Mouse (Mus musculus) limb, embryonic 12.5 days (tissue): Measurements from ENCODE around the gene Ifnl3. TPM values are rescaled to one million over a fixed set of nuclear protein-coding genes. Genes with fewer than 3 reads are reported as not detected.
A peak's percentile ranks its signal among the peaks of the same experiment; 100 is the strongest.
"Not testable (repeated sequence)": the region's sequence is repeated elsewhere in the genome, so short reads cannot be mapped to it uniquely, and the experiment has no call there.

Source experiments
- ATAC-seq: fragments of 200-750 bp; cut with Nextera tagmentation; 2 replicates; pipeline ENCODE4 v1.8.0; 2017; ENCODE audit warnings: low read depth, moderate TSS enrichment; ENCODE audit not compliant: insufficient number of reproducible peaks, insufficient read depth, low FRiP score, low TSS enrichment
- H3K27ac ChIP-seq: fragments of 300-500 bp; sonication (generic); 2 replicates; pipeline ENCODE4 v1.5.1; 2016; ENCODE audit warnings: mild to moderate bottlenecking, moderate library complexity
- H3K27me3 ChIP-seq: fragments of 300-500 bp; sonication (generic); 2 replicates; pipeline ENCODE4 v1.6.1; 2016; ENCODE audit warnings: mild to moderate bottlenecking, moderate library complexity
- H3K36me3 ChIP-seq: fragments of 300-500 bp; sonication (generic); 2 replicates; pipeline ENCODE4 v1.6.1; 2016; ENCODE audit warnings: mild to moderate bottlenecking, moderate library complexity
- H3K4me1 ChIP-seq: fragments of 300-500 bp; sonication (generic); replicated peaks from 2 replicates; pipeline ENCODE4 v1.6.1; 2016
- H3K4me2 ChIP-seq: fragments of 300-500 bp; sonication (generic); 2 replicates; pipeline ENCODE4 v1.6.1; 2016; ENCODE audit warnings: mild to moderate bottlenecking, moderate library complexity
- H3K4me3 ChIP-seq: fragments of 300-500 bp; sonication (generic); replicated peaks from 2 replicates; pipeline ENCODE4 v1.5.1; 2016; ENCODE audit warnings: mild to moderate bottlenecking
- H3K9ac ChIP-seq: fragments of 300-500 bp; sonication (generic); replicated peaks from 2 replicates; pipeline ENCODE4 v1.6.1; 2016; ENCODE audit warnings: mild to moderate bottlenecking, moderate library complexity
- H3K9me3 ChIP-seq: fragments of 300-500 bp; sonication (generic); 2 replicates; pipeline ENCODE4 v1.6.1; 2016; ENCODE audit warnings: mild to moderate bottlenecking, moderate library complexity
- WGBS: fragments of 180-500 bp; shearing (Covaris S2); methylation state at CpG from one replicate; pipeline ENCODE4 v1.1.7; 2016; 5-methylcytosine and 5-hydroxymethylcytosine counted together
- polyA plus RNA-seq: library from polyadenylated mRNA; unstranded; fragments of >200 nt; fragmentation: Nextera tagmentation; extraction: Ambion mirVana; gene quantifications from 2 replicates; pipeline ENCODE4 v1.2.1, GENCODE M21; 2016

Ifnl3 gene
- polyA plus RNA-seq = not detected in 2 replicates

DNA sequence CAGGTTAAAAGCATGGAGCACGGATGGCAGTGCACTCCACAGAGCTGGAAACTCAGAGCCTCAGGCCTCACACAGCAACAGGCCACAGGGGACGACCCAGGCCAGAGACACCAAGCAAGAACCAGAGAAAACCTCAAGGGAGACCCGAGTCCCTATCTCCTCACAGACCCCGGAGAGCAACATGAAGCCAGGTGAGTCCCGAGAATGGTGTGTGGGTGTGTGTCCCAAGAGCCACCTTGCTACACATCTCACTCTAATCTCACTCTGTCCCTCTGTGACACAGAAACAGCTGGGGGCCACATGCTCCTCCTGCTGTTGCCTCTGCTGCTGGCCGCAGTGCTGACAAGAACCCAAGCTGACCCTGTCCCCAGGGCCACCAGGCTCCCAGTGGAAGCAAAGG lies at the start of gene Ifnl3:
Ifnl3 (plus strand) TSS at position 301 of the 400 bp plus-strand sequence.
- H3K4me1 ChIP-seq, H3K4me2 ChIP-seq, ATAC-seq: not testable (repeated sequence)

DNA sequence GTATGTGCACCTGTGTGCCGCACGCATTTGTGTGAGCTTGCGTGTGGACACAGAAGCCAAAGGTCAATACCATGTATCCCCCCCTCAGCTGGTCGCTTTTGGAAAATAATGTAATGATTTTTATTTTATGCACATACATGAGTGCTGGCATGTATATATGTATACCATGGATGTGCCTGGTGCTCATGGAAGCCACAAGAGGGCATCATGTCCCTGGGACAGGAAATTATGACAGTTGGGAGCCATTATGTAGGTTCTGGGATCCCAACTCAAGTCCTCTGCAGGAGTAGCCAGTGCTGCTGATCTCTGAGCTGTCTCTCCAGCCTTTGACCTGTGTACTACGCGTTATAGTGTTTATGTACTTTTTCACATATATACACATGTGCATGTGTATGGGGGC lies 46.4 kb upstream of the Ifnl3 start:
- Histone ChIP-seq H3K4me2 (no peak overlapping the region), H3K27ac (no peak overlapping the region), H3K9me3 (no peaks in the 10 kb centered on the region), H3K9ac (no peak overlapping the region), H3K36me3 (no peaks in the 10 kb centered on the region), H3K4me1 (no peaks in the 10 kb centered on the region), H3K27me3 (no peaks in the 10 kb centered on the region), H3K4me3 (no peak overlapping the region)
- 87% methylated on average over 6 of the region's 6 CpGs for WGBS
- no peak for ATAC-seq

More for the DNA sequence above, at the start of gene Ifnl3:
- not testable (repeated sequence) for H3K9ac ChIP-seq, H3K27me3 ChIP-seq, H3K4me3 ChIP-seq, H3K36me3 ChIP-seq, H3K27ac ChIP-seq, H3K9me3 ChIP-seq
- 72% methylated on average over 5 of the region's 6 CpGs for WGBS

DNA sequence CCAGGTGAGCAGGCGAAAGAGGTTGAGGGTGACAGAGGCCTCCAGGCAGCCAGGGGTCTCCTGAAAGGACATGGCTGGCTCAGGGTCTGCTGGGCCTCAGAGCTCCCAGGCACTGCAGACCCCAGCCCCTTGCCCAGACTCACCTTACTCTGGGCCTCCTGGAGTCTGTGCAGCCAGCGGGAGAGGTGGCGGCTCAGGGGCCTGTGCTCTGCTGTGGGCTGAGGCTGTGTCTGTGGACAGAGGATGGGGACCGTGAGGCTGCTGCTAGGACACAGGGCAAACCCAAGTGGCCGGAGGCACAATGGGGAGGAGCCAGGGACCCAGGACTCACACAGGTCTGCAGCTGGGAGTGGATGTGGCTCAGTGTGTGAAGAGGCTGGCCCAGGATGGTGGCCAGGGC lies 45.3 kb upstream of the Ifnl3 start:
- Histone ChIP-seq H3K9me3 (no peaks in the 10 kb centered on the region), H3K27ac (no peak overlapping the region), H3K4me3 (no peak overlapping the region), H3K27me3 (no peaks in the 10 kb centered on the region), H3K4me1 (no peaks in the 10 kb centered on the region), H3K9ac (no peak overlapping the region), H3K36me3 (no peaks in the 10 kb centered on the region), H3K4me2 (no peak overlapping the region)
- 86% methylated on average over 5 of the region's 5 CpGs for WGBS
- ATAC-seq = no peak

DNA sequence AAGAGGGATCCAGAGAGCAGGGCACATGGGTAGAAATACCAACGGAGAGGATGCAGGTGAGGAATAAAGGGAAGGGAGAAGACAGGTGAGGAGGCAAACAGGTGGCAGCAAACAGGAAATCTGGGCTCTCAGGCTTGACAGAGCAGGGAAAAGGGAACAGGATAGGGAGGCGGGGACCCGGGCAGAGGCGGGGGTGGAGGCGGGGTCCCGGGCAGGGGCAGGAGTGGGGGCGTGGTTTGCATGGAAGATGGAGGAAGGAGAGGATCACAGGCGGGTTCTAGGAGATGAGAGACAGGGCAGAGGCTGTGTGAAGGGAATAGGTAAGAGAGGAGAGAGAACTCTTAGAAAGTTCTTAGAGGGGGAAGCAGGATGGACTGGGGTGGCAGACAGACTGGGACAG lies 43.8 kb upstream of the Ifnl3 start:
- Histone ChIP-seq H3K4me1 (no peaks in the 10 kb centered on the region), H3K27ac (no peak overlapping the region), H3K9ac (no peak overlapping the region), H3K4me2 (no peak overlapping the region), H3K9me3 (no peaks in the 10 kb centered on the region), H3K36me3 (no peaks in the 10 kb centered on the region), H3K4me3 (no peak overlapping the region), H3K27me3 (no peaks in the 10 kb centered on the region)
- 12% methylated on average over 8 of the region's 8 CpGs for WGBS
- no peak for ATAC-seq

DNA sequence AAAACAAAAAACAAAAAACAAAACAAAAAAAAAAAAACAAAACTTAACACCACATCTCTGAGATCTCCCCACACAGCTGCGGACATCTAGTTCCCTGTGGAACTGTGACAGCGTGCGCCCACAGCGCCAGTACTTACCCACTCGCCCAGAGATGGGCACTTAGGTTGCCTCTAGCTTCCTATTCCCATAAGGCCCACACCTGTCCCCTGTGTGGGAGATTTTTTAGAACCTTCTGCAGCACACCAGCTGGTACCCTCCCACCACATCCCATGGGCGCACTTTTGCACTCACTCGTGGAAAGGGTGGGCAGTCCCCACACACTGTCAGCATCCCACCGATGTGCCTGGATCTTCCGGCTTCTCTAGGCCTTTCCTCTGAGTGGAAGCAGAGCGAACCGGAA lies 39.8 kb upstream of the Ifnl3 start:
- no peaks in the 10 kb centered on the region for H3K9me3 ChIP-seq
- H3K27ac ChIP-seq = no peak overlapping the region
- no peak overlapping the region for H3K9ac ChIP-seq
- H3K36me3 ChIP-seq = no peaks in the 10 kb centered on the region
- no peak overlapping the region for H3K4me3 ChIP-seq
- H3K4me1 ChIP-seq = peaks cover 2% of the 10 kb centered on the region
- H3K27me3 ChIP-seq = peaks cover 14% of the 10 kb centered on the region
- ATAC-seq = no peak
- 84% methylated on average over 11 of the region's 11 CpGs for WGBS
- H3K4me2 ChIP-seq = no peak overlapping the region

DNA sequence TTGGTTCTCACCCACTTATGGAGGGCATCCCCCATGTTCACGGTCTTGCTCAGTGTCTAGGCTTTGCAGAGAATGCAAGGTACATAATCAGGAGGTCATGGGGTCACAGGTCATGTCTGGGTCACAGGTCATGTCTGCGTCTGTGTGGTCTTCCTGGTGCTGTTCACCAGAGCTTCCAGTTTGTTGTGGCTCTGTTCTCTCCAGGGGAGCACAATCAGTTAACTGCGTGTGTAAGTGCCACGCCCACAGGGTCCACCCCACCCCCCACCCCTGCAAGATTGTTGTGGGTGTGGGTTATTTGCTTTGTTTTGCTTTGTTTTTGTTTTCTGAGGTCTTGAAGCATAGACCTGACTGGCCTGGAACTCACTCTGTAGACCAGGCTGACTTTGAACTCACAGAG lies 38.4 kb upstream of the Ifnl3 start:
- Histone ChIP-seq H3K4me1 (peaks cover 5% of the 10 kb centered on the region), H3K9ac (no peak overlapping the region), H3K4me2 (no peak overlapping the region), H3K27me3 (peaks cover 26% of the 10 kb centered on the region), H3K9me3 (no peaks in the 10 kb centered on the region), H3K27ac (no peak overlapping the region), H3K36me3 (no peaks in the 10 kb centered on the region), H3K4me3 (no peak overlapping the region)
- WGBS = 21% methylated on average over 4 of the region's 4 CpGs
- no peak for ATAC-seq

DNA sequence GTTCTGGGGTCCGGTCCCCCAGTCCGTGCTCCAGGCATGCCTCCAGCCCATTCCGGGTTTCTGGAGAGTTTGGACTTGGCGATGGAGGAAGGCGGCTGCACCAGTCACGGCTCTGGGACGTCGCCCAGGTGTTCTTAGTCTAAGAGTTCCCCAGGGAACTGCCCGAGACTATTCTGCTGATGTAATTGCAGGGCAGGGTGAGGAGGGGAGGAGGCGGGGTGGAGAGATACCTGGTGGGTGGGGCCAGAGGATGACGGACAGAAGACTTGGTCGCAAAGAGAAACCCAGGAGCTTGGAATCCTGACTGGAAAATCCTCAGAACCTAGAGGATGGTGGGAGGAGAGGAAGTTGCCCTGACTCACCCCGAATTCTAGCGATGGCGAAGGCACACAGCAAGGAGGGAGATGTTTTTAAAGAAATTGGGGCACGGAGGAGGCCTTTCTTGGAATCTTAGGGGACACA lies 34.6 kb upstream of the Ifnl3 start:
- WGBS = 7% methylated on average over 16 of the region's 16 CpGs
- Histone ChIP-seq H3K4me3 (peak overlapping the region; percentile 24), H3K36me3 (no peaks in the 10 kb centered on the region), H3K9me3 (no peaks in the 10 kb centered on the region), H3K4me1 (peaks cover 5% of the 10 kb centered on the region), H3K4me2 (peak overlapping the region; percentile 59), H3K27ac (no peak overlapping the region), H3K27me3 (peaks cover 33% of the 10 kb centered on the region), H3K9ac (no peak overlapping the region; the same call in 1 of the 2 replicates)
- ATAC-seq = no peak

DNA sequence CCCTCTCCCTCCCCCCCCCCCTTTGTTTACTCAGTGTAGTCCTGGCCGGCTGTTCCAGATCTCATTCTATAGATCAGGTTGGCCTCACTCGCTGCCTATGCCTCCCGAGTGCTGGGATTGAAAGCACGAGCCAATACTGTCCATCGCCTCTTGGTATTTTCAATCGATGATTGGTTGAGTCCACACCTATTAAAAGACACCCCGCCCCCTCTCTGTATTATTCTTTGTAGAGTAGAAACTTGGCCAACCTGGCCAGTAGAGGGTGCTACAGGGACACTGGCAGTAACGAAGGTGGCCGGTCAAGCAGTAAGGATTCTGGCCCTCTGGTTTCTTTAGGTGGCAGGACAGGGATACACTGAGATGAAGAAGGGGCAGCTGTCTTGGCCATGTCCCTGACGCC lies 32.2 kb upstream of the Ifnl3 start:
- Histone ChIP-seq H3K4me1 (peaks cover 5% of the 10 kb centered on the region), H3K27ac (no peak overlapping the region), H3K27me3 (peaks cover 33% of the 10 kb centered on the region), H3K4me3 (no peak overlapping the region), H3K4me2 (peak overlapping the region; percentile 27), H3K9ac (no peak overlapping the region; the same call in 1 of the 2 replicates), H3K36me3 (no peaks in the 10 kb centered on the region), H3K9me3 (no peaks in the 10 kb centered on the region)
- 3% methylated on average over 10 of the region's 10 CpGs for WGBS
- no peak for ATAC-seq

DNA sequence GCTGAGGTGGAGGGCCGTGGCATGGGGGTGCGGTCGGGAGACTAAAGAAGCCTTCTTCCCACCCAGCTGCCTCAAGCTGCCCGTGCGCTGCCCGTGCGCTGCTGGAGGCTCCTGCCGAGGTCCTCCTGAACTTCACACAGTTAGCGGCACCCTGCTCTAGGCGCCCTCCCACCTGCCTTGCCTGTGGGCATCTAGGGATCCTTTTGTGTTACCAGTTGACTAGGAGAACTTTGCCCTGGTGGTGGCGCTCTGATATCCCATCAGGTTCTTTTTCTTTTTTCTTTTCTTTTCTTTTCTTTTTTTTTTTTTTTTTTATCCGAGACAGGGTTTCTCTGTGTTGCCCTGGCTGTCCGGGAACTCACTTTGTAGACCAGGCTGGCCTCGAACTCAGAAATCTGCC lies 31.7 kb upstream of the Ifnl3 start:
- Histone ChIP-seq H3K27ac (no peak overlapping the region), H3K9ac (no peak overlapping the region; the same call in 1 of the 2 replicates), H3K4me1 (peaks cover 5% of the 10 kb centered on the region), H3K27me3 (peaks cover 33% of the 10 kb centered on the region), H3K36me3 (no peaks in the 10 kb centered on the region), H3K4me2 (peak overlapping the region; percentile 27), H3K4me3 (no peak overlapping the region), H3K9me3 (no peaks in the 10 kb centered on the region)
- no peak for ATAC-seq
- 23% methylated on average over 14 of the region's 14 CpGs for WGBS

DNA sequence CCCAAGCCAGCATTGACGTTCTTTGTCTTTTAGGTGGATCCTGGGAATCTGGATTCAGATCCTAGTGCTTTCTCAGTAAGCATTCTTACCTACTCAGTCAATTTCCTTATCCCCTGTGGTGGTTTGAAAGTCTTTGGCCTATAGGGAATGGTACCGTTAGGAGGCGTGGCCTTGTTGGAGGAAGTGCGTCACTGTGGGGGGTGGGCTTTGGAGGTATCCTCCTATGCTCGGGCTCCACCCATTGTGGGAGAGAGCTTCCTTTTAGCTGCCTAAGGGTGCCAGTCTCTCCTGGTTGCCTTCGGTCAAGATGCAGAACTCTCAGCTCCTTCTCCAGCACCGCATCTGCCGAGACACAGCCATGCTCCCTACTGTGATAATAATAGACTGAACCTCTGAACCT lies 30.3 kb upstream of the Ifnl3 start:
- Histone ChIP-seq H3K4me3 (no peak overlapping the region), H3K9me3 (no peaks in the 10 kb centered on the region), H3K4me2 (no peak overlapping the region), H3K27me3 (peaks cover 24% of the 10 kb centered on the region), H3K27ac (no peak overlapping the region), H3K9ac (no peak overlapping the region), H3K36me3 (no peaks in the 10 kb centered on the region), H3K4me1 (peaks cover 5% of the 10 kb centered on the region)
- 86% methylated on average over 8 of the region's 8 CpGs for WGBS
- no peak for ATAC-seq

DNA sequence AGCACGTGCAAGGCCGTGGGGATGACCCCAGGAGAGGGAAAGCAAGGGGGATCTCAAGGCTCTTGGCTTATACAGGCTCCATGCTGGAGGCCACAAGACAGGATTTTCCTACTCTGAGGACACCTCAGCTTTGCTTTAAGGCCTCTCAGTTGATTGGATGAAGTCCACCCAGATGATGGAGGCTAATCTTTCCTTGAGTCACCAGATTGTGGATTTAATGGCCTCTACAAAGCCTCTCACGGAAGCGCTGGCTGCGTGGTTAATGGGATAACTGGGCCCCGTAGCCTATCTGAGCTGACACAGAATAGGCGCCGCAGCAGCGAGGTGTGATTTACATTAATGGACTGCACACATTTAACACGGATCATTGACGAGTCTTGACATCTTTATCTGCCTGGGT lies 27.2 kb upstream of the Ifnl3 start:
- Histone ChIP-seq H3K4me2 (no peak overlapping the region), H3K9ac (no peak overlapping the region), H3K27me3 (0 out of 2 replicates have a peak, but pooled peaks cover 4% of the 10 kb centered on the region), H3K4me1 (no peaks in the 10 kb centered on the region), H3K27ac (no peak overlapping the region), H3K4me3 (no peak overlapping the region), H3K36me3 (no peaks in the 10 kb centered on the region), H3K9me3 (peaks cover 1% of the 10 kb centered on the region; the same call in 1 of the 2 replicates)
- ATAC-seq = no peak
- WGBS = 78% methylated on average over 11 of the region's 11 CpGs

DNA sequence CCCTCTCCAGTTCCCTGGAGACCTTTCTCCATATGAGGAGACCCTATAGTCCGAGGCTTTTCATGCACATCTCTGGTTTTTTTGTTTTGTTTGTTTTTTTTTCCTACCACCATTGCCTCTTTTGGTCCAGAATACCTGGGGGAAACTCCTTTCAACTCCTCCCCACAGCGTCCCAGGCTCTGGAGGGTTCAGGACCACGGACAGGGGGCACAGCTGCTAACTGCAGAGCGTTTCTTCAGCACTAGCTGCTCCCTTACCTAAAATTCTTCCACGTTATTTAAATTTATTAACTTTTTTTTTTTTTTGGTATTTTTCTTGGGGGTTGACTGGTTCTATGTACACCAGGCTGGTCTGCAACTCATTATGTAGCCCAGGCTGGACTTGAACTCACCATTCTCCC lies 17.1 kb upstream of the Ifnl3 start:
- Histone ChIP-seq H3K27me3 (no peaks in the 10 kb centered on the region), H3K4me3 (no peak overlapping the region), H3K9ac (no peak overlapping the region), H3K27ac (no peak overlapping the region), H3K4me1 (no peaks in the 10 kb centered on the region), H3K9me3 (peaks cover 9% of the 10 kb centered on the region; the same call in 1 of the 2 replicates), H3K4me2 (no peak overlapping the region), H3K36me3 (no peaks in the 10 kb centered on the region)
- WGBS = 9% methylated on average over 5 of the region's 5 CpGs
- no peak for ATAC-seq
